Mouse (Mus musculus) hindbrain, embryonic 13.5 days (tissue): Measurements from ENCODE around the gene Nckipsd. TPM values are rescaled to one million over a fixed set of nuclear protein-coding genes. Genes with fewer than 3 reads are reported as not detected.

Experiments
- ATAC-seq: fragments of 200-750 bp; cut with Nextera tagmentation; 2 replicates; pipeline ENCODE4 v1.8.0; 2017; ENCODE audit warnings: moderate TSS enrichment; ENCODE audit not compliant: low FRiP score
- H3K27ac ChIP-seq: fragments of 300-500 bp; sonication (generic); 2 replicates; pipeline ENCODE4 v1.5.1; 2015; ENCODE audit warnings: inconsistent platforms, mild to moderate bottlenecking, moderate library complexity
- H3K27me3 ChIP-seq: fragments of 300-500 bp; sonication (generic); 2 replicates; pipeline ENCODE4 v1.6.1; 2015; ENCODE audit warnings: mild to moderate bottlenecking, inconsistent platforms
- H3K36me3 ChIP-seq: fragments of 300-500 bp; sonication (generic); 2 replicates; pipeline ENCODE4 v1.6.1; 2015; ENCODE audit warnings: mild to moderate bottlenecking, inconsistent platforms
- H3K4me1 ChIP-seq: fragments of 300-500 bp; sonication (generic); replicated peaks from 2 replicates; pipeline ENCODE4 v1.6.1; 2015; ENCODE audit warnings: inconsistent platforms
- H3K4me2 ChIP-seq: fragments of 300-500 bp; sonication (generic); 2 replicates; pipeline ENCODE4 v1.6.1; 2015; ENCODE audit warnings: inconsistent platforms, mild to moderate bottlenecking, moderate library complexity
- H3K4me3 ChIP-seq: fragments of 300-500 bp; sonication (generic); 2 replicates; pipeline ENCODE4 v1.5.1; 2015; ENCODE audit warnings: mild to moderate bottlenecking, inconsistent platforms
- H3K9ac ChIP-seq: fragments of 300-500 bp; sonication (generic); 2 replicates; pipeline ENCODE4 v1.6.1; 2015; ENCODE audit warnings: mild to moderate bottlenecking, inconsistent platforms
- H3K9me3 ChIP-seq: fragments of 300-500 bp; sonication (generic); 2 replicates; pipeline ENCODE4 v1.6.1; 2016; ENCODE audit warnings: inconsistent platforms
- WGBS: fragments of 180-500 bp; shearing (Covaris S2); methylation state at CpG from one replicate; pipeline ENCODE4 v1.1.7; 2015; 5-methylcytosine and 5-hydroxymethylcytosine counted together
- polyA plus RNA-seq: library from polyadenylated mRNA; unstranded; fragments of >200 nt; fragmentation: Nextera tagmentation; extraction: Ambion mirVana; gene quantifications from 2 replicates; pipeline ENCODE4 v1.2.1, GENCODE M21; 2015

Nckipsd gene
- polyA plus RNA-seq, 1 experiment from 2014 or later = 25.9 TPM

DNA sequence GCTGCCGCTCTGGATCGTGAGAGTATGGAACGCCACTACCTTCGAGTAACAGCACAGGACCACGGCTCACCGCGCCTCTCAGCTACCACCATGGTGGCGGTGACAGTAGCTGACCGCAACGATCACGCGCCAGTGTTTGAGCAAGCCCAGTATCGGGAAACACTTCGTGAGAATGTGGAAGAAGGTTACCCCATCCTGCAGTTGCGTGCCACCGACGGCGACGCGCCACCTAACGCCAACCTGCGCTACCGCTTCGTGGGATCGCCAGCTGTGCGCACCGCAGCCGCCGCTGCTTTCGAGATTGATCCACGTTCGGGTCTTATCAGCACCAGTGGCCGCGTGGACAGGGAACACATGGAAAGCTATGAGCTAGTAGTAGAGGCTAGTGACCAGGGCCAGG, 19.3 kb downstream of the Nckipsd start:
- H3K4me3 ChIP-seq = peak overlapping the region; percentile 79
- H3K36me3 ChIP-seq = peaks cover 42% of the 10 kb centered on the region
- 15% methylated on average over 34 of the region's 34 CpGs for WGBS
- peak overlapping the region; percentile 95 for H3K4me2 ChIP-seq
- ATAC-seq = no peak
- H3K27ac ChIP-seq = peak overlapping the region; percentile 92
- H3K9ac ChIP-seq = peak overlapping the region; percentile 95
- peaks cover 60% of the 10 kb centered on the region for H3K27me3 ChIP-seq
- no peaks in the 10 kb centered on the region for H3K9me3 ChIP-seq
- peaks cover 71% of the 10 kb centered on the region for H3K4me1 ChIP-seq

DNA sequence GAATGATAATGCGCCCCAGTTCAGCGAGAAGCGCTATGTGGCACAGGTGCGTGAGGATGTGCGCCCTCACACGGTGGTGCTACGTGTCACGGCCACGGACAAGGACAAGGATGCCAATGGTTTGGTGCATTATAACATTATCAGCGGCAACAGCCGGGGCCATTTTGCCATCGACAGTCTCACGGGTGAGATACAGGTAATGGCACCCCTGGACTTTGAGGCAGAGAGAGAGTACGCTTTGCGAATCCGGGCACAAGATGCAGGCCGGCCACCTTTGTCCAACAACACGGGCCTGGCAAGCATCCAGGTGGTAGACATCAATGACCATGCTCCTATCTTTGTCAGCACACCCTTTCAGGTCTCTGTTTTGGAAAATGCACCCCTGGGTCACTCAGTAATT, 19.7 kb downstream of the Nckipsd start:
- H3K9ac ChIP-seq = peak overlapping the region; percentile 95
- 66% methylated on average over 18 of the region's 18 CpGs for WGBS
- H3K27ac ChIP-seq = no peak overlapping the region
- ATAC-seq = no peak
- peaks cover 75% of the 10 kb centered on the region for H3K4me1 ChIP-seq
- no peaks in the 10 kb centered on the region for H3K9me3 ChIP-seq
- H3K4me2 ChIP-seq = peak overlapping the region; percentile 95
- peak overlapping the region; percentile 79 for H3K4me3 ChIP-seq
- H3K27me3 ChIP-seq = peaks cover 61% of the 10 kb centered on the region
- H3K36me3 ChIP-seq = peaks cover 46% of the 10 kb centered on the region

DNA sequence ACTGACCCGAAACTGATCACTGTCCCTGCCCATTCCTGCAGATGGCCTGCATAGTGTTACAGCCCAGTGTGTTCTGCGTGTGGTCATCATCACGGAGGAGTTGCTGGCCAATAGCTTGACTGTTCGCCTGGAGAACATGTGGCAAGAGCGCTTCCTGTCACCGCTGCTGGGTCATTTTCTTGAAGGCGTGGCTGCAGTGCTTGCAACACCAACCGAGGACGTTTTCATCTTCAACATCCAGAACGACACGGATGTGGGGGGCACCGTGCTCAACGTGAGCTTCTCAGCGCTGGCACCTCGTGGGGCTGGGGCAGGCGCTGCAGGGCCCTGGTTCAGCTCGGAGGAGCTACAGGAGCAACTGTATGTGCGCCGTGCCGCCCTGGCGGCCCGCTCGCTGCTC, 23.5 kb downstream of the Nckipsd start:
- H3K4me1 ChIP-seq = peaks cover 67% of the 10 kb centered on the region
- ATAC-seq = no peak
- peaks cover 84% of the 10 kb centered on the region for H3K36me3 ChIP-seq
- H3K27ac ChIP-seq = no peak overlapping the region
- H3K4me3 ChIP-seq = peak overlapping the region; percentile 39
- H3K27me3 ChIP-seq = peaks cover 49% of the 10 kb centered on the region
- peak overlapping the region; percentile 61 for H3K9ac ChIP-seq
- peak overlapping the region; percentile 70 for H3K4me2 ChIP-seq
- H3K9me3 ChIP-seq = no peaks in the 10 kb centered on the region
- WGBS = 10% methylated on average over 23 of the region's 23 CpGs

DNA sequence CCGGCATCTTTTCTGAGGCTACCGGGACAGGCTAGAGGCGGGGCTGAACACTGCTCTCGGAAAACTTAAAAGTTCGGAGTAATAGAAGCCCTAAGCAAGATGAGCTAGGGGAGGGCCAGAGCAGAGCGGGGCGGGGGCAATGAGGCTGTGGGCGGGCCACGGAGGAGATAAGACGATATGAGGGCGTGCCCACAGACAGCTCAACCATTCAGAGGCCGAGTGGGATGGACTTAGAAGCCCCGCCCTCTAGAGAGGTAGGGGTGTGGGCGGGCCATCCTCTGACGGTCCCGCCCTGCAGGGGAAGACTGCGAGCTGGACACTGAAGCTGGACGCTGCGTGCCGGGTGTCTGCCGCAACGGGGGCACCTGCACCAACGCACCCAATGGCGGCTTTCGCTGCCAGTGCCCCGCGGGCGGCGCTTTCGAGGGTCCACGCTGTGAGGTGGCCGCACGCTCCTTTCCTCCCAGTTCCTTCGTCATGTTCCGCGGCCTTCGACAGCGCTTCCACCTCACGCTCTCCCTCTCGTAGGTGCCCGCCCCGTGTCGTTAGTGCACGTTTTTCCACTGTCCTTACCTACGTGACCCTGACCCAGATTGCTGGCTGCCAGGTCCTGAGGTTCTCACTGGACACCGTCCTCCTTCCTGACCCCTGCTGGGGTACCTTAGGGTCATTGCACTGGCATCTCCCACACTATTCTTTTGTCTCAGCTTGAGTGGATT, 24.4 kb downstream of the Nckipsd start:
- Histone ChIP-seq H3K27me3 (peaks cover 48% of the 10 kb centered on the region), H3K27ac (no peak overlapping the region), H3K4me3 (peak overlapping the region; percentile 39), H3K9ac (peak overlapping the region; percentile 35), H3K9me3 (no peaks in the 10 kb centered on the region), H3K36me3 (peaks cover 90% of the 10 kb centered on the region), H3K4me1 (peaks cover 58% of the 10 kb centered on the region), H3K4me2 (peak overlapping the region; percentile 70)
- peak; percentile 93 for ATAC-seq
- 6% methylated on average over 46 of the region's 46 CpGs for WGBS

DNA sequence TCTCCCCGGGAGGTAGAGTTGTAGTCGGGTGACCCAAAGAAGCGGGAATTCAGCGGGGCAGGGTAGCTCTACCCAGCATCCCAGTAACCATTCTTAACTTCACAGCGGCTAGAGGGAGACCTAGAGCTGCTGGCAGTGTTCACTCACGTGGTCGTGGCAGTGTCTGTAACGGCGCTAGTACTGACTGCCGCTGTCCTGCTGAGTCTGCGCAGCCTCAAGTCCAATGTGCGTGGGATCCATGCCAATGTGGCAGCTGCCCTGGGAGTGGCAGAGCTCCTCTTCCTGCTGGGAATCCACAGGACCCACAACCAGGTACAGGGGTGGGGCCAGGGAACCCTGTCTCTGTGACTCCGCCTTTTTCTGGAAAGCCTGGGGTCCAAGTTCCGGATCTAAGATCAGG, 34.8 kb downstream of the Nckipsd start:
- 21% methylated on average over 14 of the region's 14 CpGs for whole genome bisulfite sequencing
- ATAC-seq = no peak
- no peak overlapping the region for H3K4me3 ChIP-seq
- no peak overlapping the region for H3K9ac ChIP-seq
- 0 out of 2 replicates have a peak overlapping the region, but pooled peaks have one; percentile 1 for H3K4me2 ChIP-seq
- peaks cover 100% of the 10 kb centered on the region for H3K36me3 ChIP-seq
- H3K27ac ChIP-seq = no peak overlapping the region
- H3K27me3 ChIP-seq = no peaks in the 10 kb centered on the region
- H3K9me3 ChIP-seq = no peaks in the 10 kb centered on the region
- no peaks in the 10 kb centered on the region for H3K4me1 ChIP-seq

DNA sequence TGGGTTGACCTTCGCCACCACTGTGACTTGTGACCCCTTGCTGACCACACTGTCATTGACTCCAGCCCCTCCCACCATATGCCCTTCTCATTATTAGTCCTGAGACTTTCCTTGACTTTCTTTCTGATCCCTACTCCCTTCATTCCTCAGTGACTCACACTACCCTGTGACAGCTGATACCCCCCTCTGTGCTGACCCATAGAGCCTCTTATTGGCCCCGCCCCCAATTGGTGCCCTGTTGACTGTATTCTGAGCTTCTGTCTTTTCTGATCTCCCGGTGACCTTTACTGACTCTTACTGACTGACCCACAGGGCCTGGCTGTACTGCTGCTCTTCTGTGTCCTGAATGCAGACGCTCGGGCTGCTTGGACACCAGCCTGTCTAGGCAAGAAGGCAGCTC, 37.2 kb downstream of the Nckipsd start:
- Histone ChIP-seq H3K4me3 (no peak overlapping the region), H3K36me3 (peaks cover 98% of the 10 kb centered on the region), H3K27me3 (no peaks in the 10 kb centered on the region), H3K9me3 (no peaks in the 10 kb centered on the region), H3K4me2 (no peak overlapping the region), H3K4me1 (no peaks in the 10 kb centered on the region; the same call in 1 of the 2 replicates), H3K27ac (no peak overlapping the region), H3K9ac (no peak overlapping the region)
- ATAC-seq = no peak
- 72% methylated on average over 5 of the region's 5 CpGs for WGBS

DNA sequence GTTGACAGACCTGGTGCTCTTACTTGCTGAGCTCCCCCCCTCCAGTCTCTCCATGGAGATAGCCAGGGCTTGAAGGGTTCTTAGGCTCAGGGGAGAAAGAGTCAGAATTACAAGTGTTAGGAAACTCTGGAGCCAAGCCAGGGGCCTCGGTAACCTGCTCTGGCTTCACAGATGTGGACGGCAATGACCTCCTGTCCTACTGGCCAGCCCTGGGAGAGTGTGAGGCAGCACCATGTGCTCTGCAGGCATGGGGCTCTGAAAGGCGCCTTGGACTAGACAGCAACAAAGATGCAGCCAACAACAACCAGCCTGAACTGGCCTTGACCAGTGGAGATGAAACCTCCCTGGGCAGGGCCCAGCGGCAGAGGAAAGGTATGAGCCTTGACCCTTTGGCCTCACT, 39.2 kb downstream of the Nckipsd start:
- Histone ChIP-seq H3K4me2 (no peak overlapping the region), H3K9me3 (no peaks in the 10 kb centered on the region), H3K4me3 (no peak overlapping the region), H3K27ac (no peak overlapping the region), H3K9ac (no peak overlapping the region), H3K4me1 (no peaks in the 10 kb centered on the region; the same call in 1 of the 2 replicates), H3K36me3 (peaks cover 93% of the 10 kb centered on the region), H3K27me3 (no peaks in the 10 kb centered on the region)
- ATAC-seq = no peak
- WGBS = 89% methylated on average over 4 of the region's 4 CpGs

DNA sequence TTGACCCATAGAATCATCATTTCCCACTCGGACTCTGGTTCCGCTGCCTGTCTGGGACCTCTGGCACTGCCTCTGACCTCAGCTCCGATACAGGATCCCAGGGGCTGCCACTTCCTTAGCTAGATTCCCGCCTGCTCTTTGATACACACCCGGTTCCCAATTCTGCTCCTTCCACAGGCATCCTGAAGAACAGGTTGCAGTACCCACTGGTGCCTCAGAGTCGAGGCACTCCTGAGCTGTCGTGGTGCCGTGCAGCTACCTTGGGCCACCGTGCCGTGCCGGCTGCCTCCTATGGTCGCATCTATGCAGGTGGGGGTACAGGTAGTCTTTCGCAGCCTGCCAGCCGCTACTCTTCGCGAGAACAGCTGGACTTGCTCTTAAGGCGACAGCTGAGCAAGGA, 40.3 kb downstream of the Nckipsd start:
- H3K27me3 ChIP-seq = no peaks in the 10 kb centered on the region
- H3K4me1 ChIP-seq = peaks cover 4% of the 10 kb centered on the region
- no peak overlapping the region for H3K4me2 ChIP-seq
- no peak overlapping the region for H3K27ac ChIP-seq
- H3K9ac ChIP-seq = no peak overlapping the region
- WGBS = 88% methylated on average over 17 of the region's 17 CpGs
- no peak overlapping the region for H3K4me3 ChIP-seq
- ATAC-seq = no peak
- peaks cover 90% of the 10 kb centered on the region for H3K36me3 ChIP-seq
- H3K9me3 ChIP-seq = no peaks in the 10 kb centered on the region

DNA sequence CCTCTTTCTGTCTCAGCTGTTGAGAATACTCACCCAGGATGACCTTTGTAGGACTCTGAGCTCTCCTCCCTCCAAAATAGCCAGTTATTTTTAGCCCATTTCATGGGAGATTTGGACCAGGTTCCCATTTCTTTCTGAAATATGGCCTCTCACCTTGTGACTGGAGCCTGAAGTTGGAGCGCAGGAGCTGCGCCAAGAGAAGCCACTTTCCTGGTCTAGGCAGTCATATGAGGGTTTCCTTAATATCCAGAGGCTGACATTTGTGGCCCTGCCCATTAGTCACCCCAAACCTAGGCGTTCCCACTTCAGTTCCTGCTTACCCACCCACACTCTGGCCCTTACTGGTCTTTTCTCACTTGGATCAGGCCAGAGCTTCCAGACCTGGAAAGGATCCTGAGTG, 44.8 kb downstream of the Nckipsd start, which contains the start of gene Slc26a6:
TSS of gene Slc26a6 (plus strand) at position 308 of the 400 bp plus-strand sequence.
- no peak for ATAC-seq
- H3K36me3 ChIP-seq = peaks cover 65% of the 10 kb centered on the region
- H3K9me3 ChIP-seq = no peaks in the 10 kb centered on the region
- 94% methylated on average over 3 of the region's 3 CpGs for WGBS
- H3K4me1 ChIP-seq = peaks cover 19% of the 10 kb centered on the region
- peak within 1 kb of the TSS; percentile 87 for H3K27ac ChIP-seq
- peak within 1 kb of the TSS; percentile 75 for H3K4me3 ChIP-seq
- peak within 1 kb of the TSS; percentile 86 for H3K4me2 ChIP-seq
- peak within 1 kb of the TSS; percentile 83 for H3K9ac ChIP-seq
- H3K27me3 ChIP-seq = no peaks in the 10 kb centered on the region

DNA sequence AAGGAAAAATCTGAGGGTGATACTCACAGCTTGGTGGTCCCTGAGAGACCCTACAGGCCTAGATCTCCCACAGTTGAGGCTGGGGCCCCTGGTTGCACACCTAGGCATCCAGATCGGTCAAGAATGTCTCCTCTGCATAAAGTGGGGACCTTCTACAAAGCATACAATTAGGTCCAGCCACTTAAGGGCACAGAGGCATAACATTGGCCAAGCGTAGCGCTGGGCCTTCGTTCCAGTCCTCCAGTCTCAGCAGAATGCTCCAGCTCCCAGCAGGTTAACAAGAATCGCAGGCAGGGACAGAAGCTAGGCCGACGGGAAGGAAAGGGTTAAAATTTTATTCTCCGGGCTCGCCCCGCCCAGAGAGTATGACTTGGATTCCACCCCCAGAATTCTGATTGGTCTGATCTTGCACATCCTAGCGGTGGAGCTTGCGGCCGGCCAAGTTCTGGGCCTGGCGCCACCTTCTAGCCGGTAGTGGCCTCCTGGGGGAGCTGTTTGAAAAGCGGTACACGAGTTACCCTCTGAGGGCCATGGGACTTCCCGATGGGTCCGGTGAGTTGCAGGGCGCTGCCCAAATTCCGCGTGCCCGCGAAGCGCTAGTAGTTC, 45.6 kb downstream of the Nckipsd start:
- H3K36me3 ChIP-seq = peaks cover 65% of the 10 kb centered on the region
- peak overlapping the region; percentile 83 for H3K9ac ChIP-seq
- ATAC-seq = peak; percentile 93
- peaks cover 19% of the 10 kb centered on the region for H3K4me1 ChIP-seq
- WGBS = 2% methylated on average over 25 of the region's 25 CpGs
- H3K4me2 ChIP-seq = peak overlapping the region; percentile 86
- peak overlapping the region; percentile 75 for H3K4me3 ChIP-seq
- H3K27me3 ChIP-seq = no peaks in the 10 kb centered on the region
- no peaks in the 10 kb centered on the region for H3K9me3 ChIP-seq
- H3K27ac ChIP-seq = peak overlapping the region; percentile 87

DNA sequence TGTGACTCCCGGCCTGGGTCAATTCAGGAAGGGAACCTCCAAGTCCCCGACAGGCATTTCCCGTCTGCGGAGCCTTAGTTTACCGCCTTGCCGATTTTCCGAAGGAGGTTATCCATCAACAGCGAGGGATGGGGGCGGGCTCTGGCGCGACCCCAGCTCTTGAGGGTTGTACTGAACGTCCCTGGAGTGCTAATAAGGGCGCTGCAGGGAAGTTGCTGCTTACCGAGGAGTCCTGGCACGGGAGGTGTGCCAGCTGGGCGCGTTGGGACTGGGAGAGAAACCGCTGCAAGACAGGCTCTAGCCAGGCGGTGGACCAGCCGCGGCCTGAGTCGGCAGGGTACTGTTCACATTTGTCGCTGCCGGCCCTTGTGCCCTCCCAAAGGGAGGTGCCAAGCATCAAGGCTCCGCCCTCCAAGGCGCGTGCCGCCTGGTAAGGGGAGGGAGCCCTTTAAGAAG, 46.1 kb downstream of the Nckipsd start:
- under 1% methylated on average over 28 of the region's 28 CpGs for WGBS
- H3K9me3 ChIP-seq = no peaks in the 10 kb centered on the region
- H3K4me2 ChIP-seq = peak overlapping the region; percentile 86
- peak overlapping the region; percentile 75 for H3K4me3 ChIP-seq
- peak; percentile 78 for ATAC-seq
- H3K4me1 ChIP-seq = peaks cover 19% of the 10 kb centered on the region
- peak overlapping the region; percentile 83 for H3K9ac ChIP-seq
- peaks cover 65% of the 10 kb centered on the region for H3K36me3 ChIP-seq
- no peaks in the 10 kb centered on the region for H3K27me3 ChIP-seq
- peak overlapping the region; percentile 87 for H3K27ac ChIP-seq

DNA sequence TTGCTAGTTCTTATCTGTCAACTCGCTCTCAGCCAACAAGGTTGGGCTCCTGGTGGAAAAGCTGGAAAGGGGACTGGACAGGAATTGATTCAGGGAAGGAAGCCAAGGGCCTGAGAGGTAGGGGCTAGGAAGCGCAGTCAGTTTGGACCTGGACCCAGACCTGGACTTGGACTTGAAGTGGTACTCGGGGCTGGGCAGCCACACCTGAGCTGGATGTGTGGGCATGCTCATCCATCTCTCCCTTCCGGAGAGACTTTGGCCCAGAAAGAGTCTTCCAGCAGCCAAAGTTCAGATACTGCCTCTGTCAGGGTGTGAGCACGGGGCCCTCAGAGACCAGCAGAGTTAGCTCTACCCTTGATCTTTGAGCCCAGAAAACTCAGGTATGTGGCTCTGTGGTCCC, 47.2 kb downstream of the Nckipsd start:
- no peaks in the 10 kb centered on the region for H3K27me3 ChIP-seq
- H3K9ac ChIP-seq = peak overlapping the region; percentile 83; the same call in 1 of the 2 replicates
- H3K36me3 ChIP-seq = peaks cover 66% of the 10 kb centered on the region
- H3K9me3 ChIP-seq = no peaks in the 10 kb centered on the region
- ATAC-seq = no peak
- 61% methylated on average over 5 of the region's 5 CpGs for WGBS
- peaks cover 19% of the 10 kb centered on the region for H3K4me1 ChIP-seq
- H3K4me2 ChIP-seq = peak overlapping the region; percentile 86
- H3K27ac ChIP-seq = no peak overlapping the region
- H3K4me3 ChIP-seq = no peak overlapping the region
